In genomic region chr7:34799950-34800511, GRCm38 (mm10) we compare ENCODE assay signal across 13 mouse cellular contexts. TPM values are rescaled to one million over a fixed set of nuclear protein-coding genes. Genes with fewer than 3 reads are reported as not detected.
DNase-seq lines count a peak whose midpoint lies in the region; ATAC-seq and TF ChIP-seq lines count a peak whose summit lies in the region.
"Had no signal": no experiment of that assay in that cellular context is flagged by ENCODE, and none has a peak within 500 bp of the region (broad histone marks: within the 10 kb centered on the region; RNA-seq: fewer than 3 reads in every experiment).

No protein-coding gene starts in this region.

- 45% methylated on average over 13 of the region's 13 CpGs for WGBS in kidney, adult 2 months
- 46% methylated on average over 13 of the region's 13 CpGs for WGBS in hindbrain, embryonic 11.5 days
- 8% methylated on average over 13 of the region's 13 CpGs for WGBS in neural tube, embryonic 13.5 days

- no peaks in the 10 kb centered on the region for H3K9me3 ChIP-seq in hindbrain, embryonic 11.5 days (ENCODE audit: control insufficient read depth, low read length)
- H3K9me3 ChIP-seq in neural tube, embryonic 13.5 days, result no peaks in the 10 kb centered on the region

- DNase-seq in kidney, postnatal 4 days, result peak; percentile 50 to 66
- no peak for DNase-seq in kidney, adult 2 months
- peak; percentile 55 for DNase-seq in embryo, embryonic 10 days (ENCODE audit: low spot score)
- DNase-seq in hindbrain, embryonic 11.5 days (ENCODE audit: low spot score), result peak; percentile 74
- no peak for DNase-seq in layer of hippocampus, adult 9-10 months (ENCODE audit: low spot score)
- DNase-seq in right cerebral cortex, postnatal 4 days, result no peak
- no peak for DNase-seq in layer of hippocampus, postnatal 10 days (ENCODE audit: low spot score in 2 of 2)
- DNase-seq: adrenal gland, adult 8-10 months; cerebellum, adult 11 months; thymus, adult 2 months had no signal

- H3K9ac ChIP-seq in hindbrain, embryonic 11.5 days (ENCODE audit: low read depth, low read length), result peak overlapping the region; percentile 29; the same call in 1 of the 2 replicates
- peak overlapping the region; percentile 35; the same call in 1 of the 2 replicates for H3K9ac ChIP-seq in neural tube, embryonic 13.5 days

- no peak overlapping the region for H3K27ac ChIP-seq in kidney, adult 2 months (ENCODE audit: insufficient read depth, low read depth, low read length)
- peak overlapping the region; percentile 56 for H3K27ac ChIP-seq in hindbrain, embryonic 11.5 days (ENCODE audit: low read depth, low read length)
- H3K27ac ChIP-seq in neural tube, embryonic 13.5 days (replicated peaks), result peak overlapping the region; percentile 87

- ATAC-seq in hindbrain, embryonic 11.5 days (ENCODE audit: low FRiP score), result peak; percentile 76
- ATAC-seq in neural tube, embryonic 13.5 days (ENCODE audit: low read depth), result peak; percentile 60

- TF ChIP-seq CTCF in kidney, adult 2 months (conservative IDR thresholded peaks at IDR 0.05; ENCODE audit: insufficient read depth, insufficient read length, low read depth, low read length), result no peak

- H3K4me1 ChIP-seq in kidney, adult 2 months (ENCODE audit: control insufficient read depth, insufficient read depth, low read length), result 0 out of 2 replicates have a peak, but pooled peaks cover 4% of the 10 kb centered on the region
- peaks cover 11% of the 10 kb centered on the region for H3K4me1 ChIP-seq in hindbrain, embryonic 11.5 days (replicated peaks; ENCODE audit: control insufficient read depth, insufficient read depth, low read length)
- H3K4me1 ChIP-seq in neural tube, embryonic 13.5 days (replicated peaks), result peaks cover 62% of the 10 kb centered on the region

- TF ChIP-seq POLR2A in kidney, adult 2 months (IDR thresholded peaks at IDR 0.05; ENCODE audit: low read depth, low read length), result no peak

- no peak overlapping the region; the same call in 1 of the 2 replicates for H3K4me2 ChIP-seq in hindbrain, embryonic 11.5 days (replicated peaks; ENCODE audit: low read depth, low read length)
- peak overlapping the region; percentile 43 for H3K4me2 ChIP-seq in neural tube, embryonic 13.5 days
- H3K4me2 ChIP-seq: liver, embryonic 11.5 days had no signal

- no peaks in the 10 kb centered on the region for H3K36me3 ChIP-seq in kidney, adult 2 months (ENCODE audit: control insufficient read depth, insufficient read depth, low read length)
- no peaks in the 10 kb centered on the region for H3K36me3 ChIP-seq in hindbrain, embryonic 11.5 days (ENCODE audit: control insufficient read depth, insufficient read depth, low read length)
- no peaks in the 10 kb centered on the region for H3K36me3 ChIP-seq in neural tube, embryonic 13.5 days

- no peak overlapping the region for H3K4me3 ChIP-seq in kidney, adult 2 months (ENCODE audit: insufficient read depth, low read depth, low read length)
- no peak overlapping the region for H3K4me3 ChIP-seq in hindbrain, embryonic 11.5 days (ENCODE audit: low read depth, low read length)
- H3K4me3 ChIP-seq in neural tube, embryonic 13.5 days, result no peak overlapping the region
- H3K4me3 ChIP-seq: myocyte had no signal

- H3K27me3 ChIP-seq in kidney, adult 2 months (replicated peaks; ENCODE audit: control insufficient read depth, insufficient read depth, low read length), result no peaks in the 10 kb centered on the region
- no peaks in the 10 kb centered on the region for H3K27me3 ChIP-seq in hindbrain, embryonic 11.5 days (ENCODE audit: control insufficient read depth, insufficient read depth, low read length)
- H3K27me3 ChIP-seq in neural tube, embryonic 13.5 days, result no peaks in the 10 kb centered on the region

RNA-seq across cellular contexts. Expression of gene Chst8, which starts 12.5 kb away (rescaled TPM):
- 8.3 and 10.2 TPM in 2 replicates for polyA plus RNA-seq in kidney, adult 2 months (2012; rRNA removed)
- 13.5 and 16.8 TPM in 2 replicates for polyA plus RNA-seq in hindbrain, embryonic 11.5 days (2014; fragmentation: Nextera tagmentation; extraction: Ambion mirVana)
- polyA plus RNA-seq in neural tube, embryonic 13.5 days (2015; fragmentation: Nextera tagmentation; extraction: Ambion mirVana), result 32.3 and 42.1 TPM in 2 replicates
- 10 to 100 TPM; 24.0 to 34.8 TPM for total RNA-seq in layer of hippocampus, postnatal 10 days (2021)
- polyA plus RNA-seq: myocyte had no signal

Comparison
In these comparisons a context has a peak if more than half of its experiments do, and no peak if none do; other contexts are left out.
1. DNase-seq: peak in kidney, postnatal 4 days (2 of 2), embryo, embryonic 10 days (single experiment) and hindbrain, embryonic 11.5 days (single experiment); none in kidney, adult 2 months (single experiment), layer of hippocampus, adult 9-10 months (single experiment), right cerebral cortex, postnatal 4 days (single experiment) and layer of hippocampus, postnatal 10 days (0 of 2).